Mouse (Mus musculus) liver, embryonic 14.5 days (tissue): ENCODE measurements around the gene Pacrg. TPM values are rescaled to one million over a fixed set of nuclear protein-coding genes. Genes with fewer than 3 reads are reported as not detected.

Experiments used
- ATAC-seq: fragments of 200-750 bp; cut with Nextera tagmentation; 2 replicates; pipeline ENCODE4 v1.8.0; 2017; ENCODE audit warnings: moderate number of reproducible peaks, mild to moderate bottlenecking, moderate library complexity; ENCODE audit not compliant: insufficient read depth
- DNase-seq, 3 experiments: peaks; one replicate each; pipeline ENCODE4 v3.0.0-alpha.2; 2012 to 2013; ENCODE audit warnings: low read depth in 3 of 3, low spot score in 3 of 3
- H3K27ac ChIP-seq: fragments of 300-500 bp; sonication (generic); 2 replicates; pipeline ENCODE4 v1.5.1; 2014; ENCODE audit warnings: moderate library complexity, mild to moderate bottlenecking, control low read depth, inconsistent platforms
- H3K27me3 ChIP-seq: fragments of 300-500 bp; sonication (generic); 2 replicates; pipeline ENCODE4 v1.6.1; 2014; ENCODE audit warnings: mild to moderate bottlenecking, low read length, moderate library complexity; ENCODE audit not compliant: control insufficient read depth, insufficient read depth
- H3K36me3 ChIP-seq: fragments of 300-500 bp; sonication (generic); replicated peaks from 2 replicates; pipeline ENCODE4 v1.6.1; 2014; ENCODE audit warnings: low read depth; ENCODE audit not compliant: control insufficient read depth, insufficient read depth
- H3K4me1 ChIP-seq, 2 experiments: fragments of 200-500 bp in 1 of 2; fragments of 300-500 bp in 1 of 2; sonication (generic) in 1 of 2; replicated peaks; 2 replicates each; pipeline ENCODE4 v1.6.1; 2012 to 2014; ENCODE audit warnings: antibody characterized with exemption in 1 of 2, inconsistent platforms in 1 of 2, low read length in 1 of 2; ENCODE audit not compliant: control insufficient read depth in 2 of 2, insufficient read depth in 2 of 2
- H3K4me2 ChIP-seq: fragments of 300-500 bp; sonication (generic); 2 replicates; pipeline ENCODE4 v1.6.1; 2014; ENCODE audit warnings: low read depth, mild to moderate bottlenecking, control low read depth, moderate library complexity
- H3K4me3 ChIP-seq, 2 experiments: fragments of 200-500 bp in 1 of 2; fragments of 300-500 bp in 1 of 2; sonication (generic) in 1 of 2; 2 replicates each; pipeline ENCODE4 v1.5.1; 2012 to 2014; ENCODE audit warnings: low read depth in 2 of 2, low read length in 2 of 2, mild to moderate bottlenecking in 2 of 2, control low read depth in 1 of 2, inconsistent platforms in 1 of 2, moderate library complexity in 1 of 2; ENCODE audit not compliant: insufficient read depth in 1 of 2
- H3K9ac ChIP-seq: fragments of 300-500 bp; sonication (generic); replicated peaks from 2 replicates; pipeline ENCODE4 v1.6.1; 2014; ENCODE audit warnings: mild to moderate bottlenecking, control low read depth, moderate library complexity
- H3K9me3 ChIP-seq: fragments of 300-500 bp; sonication (generic); 2 replicates; pipeline ENCODE4 v1.6.1; 2016; ENCODE audit warnings: low read length, mixed read lengths; ENCODE audit not compliant: control insufficient read depth
- CTCF ChIP-seq: IDR thresholded peaks from 2 replicates; pipeline ENCODE4 v1.5.1; 2016; ENCODE audit warnings: antibody characterized with exemption, low read depth, control low read depth
- EP300 ChIP-seq: IDR thresholded peaks from 2 replicates; pipeline ENCODE4 v1.6.1; 2016; ENCODE audit warnings: antibody characterized with exemption, low read depth
- WGBS: fragments of 180-500 bp; shearing (Covaris S2); extraction: QIAGEN DNeasy Blood & Tissue Kit; methylation state at CpG from one replicate; pipeline ENCODE4 v1.1.7; 2014; ENCODE audit not compliant: insufficient replicate concordance; 5-methylcytosine and 5-hydroxymethylcytosine counted together
- polyA plus RNA-seq, 2 experiments: library from polyadenylated mRNA; depleted of rRNA in 1 of 2; stranded (reverse) in 1 of 2; unstranded in 1 of 2; fragments of >200 nt; fragmentation: Nextera tagmentation in 1 of 2; extraction: Ambion mirVana in 1 of 2; gene quantifications; 2 replicates each; pipeline versions ENCODE4 v1.2.1 to v1.2.3; 2012 to 2014

Gene Pacrg
- polyA plus RNA-seq, 2 experiments = 0.04 TPM; not detected in 1

GRCm38 (mm10) chr17:10371472-10371871 lies 468.6 kb downstream of the Pacrg start:
- Histone ChIP-seq H3K27ac (no peak overlapping the region), H3K9me3 (no peaks in the 10 kb centered on the region), H3K4me2 (no peak overlapping the region), H3K9ac (no peak overlapping the region), H3K4me3 (no peak overlapping the region), H3K27me3 (no peaks in the 10 kb centered on the region), H3K4me1 (peaks cover 0 to 5% of the 10 kb centered on the region in 2 experiments; a peak in 2 of 4 replicates), H3K36me3 (no peaks in the 10 kb centered on the region)
- WGBS = 42% methylated on average over 8 of the region's 8 CpGs
- DNase-seq (no peak), ATAC-seq (no peak)
- TF ChIP-seq EP300 (no peak), CTCF (no peak)

GRCm38 (mm10) chr17:10370660-10371130 lies 469.4 kb downstream of the Pacrg start:
- H3K27ac ChIP-seq = no peak overlapping the region

GRCm38 (mm10) chr17:10369961-10370659 lies 470.0 kb downstream of the Pacrg start:
- H3K36me3 ChIP-seq = no peaks in the 10 kb centered on the region
- H3K4me3 ChIP-seq = no peak overlapping the region
- no peaks in the 10 kb centered on the region for H3K9me3 ChIP-seq
- TF ChIP-seq CTCF (no peak), EP300 (no peak)
- peaks cover 0 to 5% of the 10 kb centered on the region in 2 experiments; a peak in 2 of 4 replicates for H3K4me1 ChIP-seq
- DNase-seq (no peak), ATAC-seq (no peak)
- WGBS = 71% methylated on average over 13 of the region's 13 CpGs
- H3K4me2 ChIP-seq = no peak overlapping the region
- no peak overlapping the region for H3K27ac ChIP-seq
- H3K9ac ChIP-seq = no peak overlapping the region
- H3K27me3 ChIP-seq = no peaks in the 10 kb centered on the region

More at GRCm38 (mm10) chr17:10370660-10371130, 469.4 kb downstream of the Pacrg start:
- Histone ChIP-seq H3K9me3 (no peaks in the 10 kb centered on the region), H3K9ac (no peak overlapping the region), H3K4me2 (no peak overlapping the region), H3K27me3 (no peaks in the 10 kb centered on the region), H3K4me1 (peaks cover 0 to 5% of the 10 kb centered on the region in 2 experiments; a peak in 2 of 4 replicates), H3K4me3 (no peak overlapping the region), H3K36me3 (no peaks in the 10 kb centered on the region)
- no peak for TF ChIP-seq CTCF
- TF ChIP-seq EP300 = no peak
- DNase-seq = no peak
- no peak for ATAC-seq
- 28% methylated on average over 8 of the region's 8 CpGs for WGBS

GRCm38 (mm10) chr17:10367044-10367443 lies 473.1 kb downstream of the Pacrg start:
- H3K4me3 ChIP-seq = no peak overlapping the region

GRCm38 (mm10) chr17:10366577-10366976 lies 473.5 kb downstream of the Pacrg start:
- no peak overlapping the region for H3K4me3 ChIP-seq
- ATAC-seq (no peak), DNase-seq (no peak)
- 61% methylated on average over 4 of the region's 4 CpGs for WGBS
- H3K9ac ChIP-seq = no peak overlapping the region
- no peak overlapping the region for H3K4me2 ChIP-seq
- TF ChIP-seq EP300 = no peak
- TF ChIP-seq CTCF = no peak
- no peaks in the 10 kb centered on the region for H3K27me3 ChIP-seq
- peaks cover 0 to 5% of the 10 kb centered on the region in 2 experiments; a peak in 2 of 4 replicates for H3K4me1 ChIP-seq
- H3K27ac ChIP-seq = no peak overlapping the region
- H3K9me3 ChIP-seq = no peaks in the 10 kb centered on the region
- no peaks in the 10 kb centered on the region for H3K36me3 ChIP-seq

More at GRCm38 (mm10) chr17:10367044-10367443, 473.1 kb downstream of the Pacrg start:
- H3K9ac ChIP-seq = no peak overlapping the region
- ATAC-seq = no peak
- no peak overlapping the region for H3K27ac ChIP-seq
- DNase-seq = no peak
- no peak overlapping the region for H3K4me2 ChIP-seq
- no peaks in the 10 kb centered on the region for H3K9me3 ChIP-seq
- WGBS = 25% methylated on average over 5 of the region's 5 CpGs
- H3K4me1 ChIP-seq = peaks cover 0 to 5% of the 10 kb centered on the region in 2 experiments; a peak in 2 of 4 replicates
- TF ChIP-seq EP300 (no peak), CTCF (no peak)
- H3K27me3 ChIP-seq = no peaks in the 10 kb centered on the region
- H3K36me3 ChIP-seq = no peaks in the 10 kb centered on the region
